Mouse (Mus musculus): ENCODE results near the gene Fam122a. TPM values are rescaled to one million over a fixed set of nuclear protein-coding genes. Genes with fewer than 3 reads are reported as not detected.

The Fam122a gene
- polyA plus RNA-seq, 1 experiment from 2014 or later: 50.0 TPM

DNA sequence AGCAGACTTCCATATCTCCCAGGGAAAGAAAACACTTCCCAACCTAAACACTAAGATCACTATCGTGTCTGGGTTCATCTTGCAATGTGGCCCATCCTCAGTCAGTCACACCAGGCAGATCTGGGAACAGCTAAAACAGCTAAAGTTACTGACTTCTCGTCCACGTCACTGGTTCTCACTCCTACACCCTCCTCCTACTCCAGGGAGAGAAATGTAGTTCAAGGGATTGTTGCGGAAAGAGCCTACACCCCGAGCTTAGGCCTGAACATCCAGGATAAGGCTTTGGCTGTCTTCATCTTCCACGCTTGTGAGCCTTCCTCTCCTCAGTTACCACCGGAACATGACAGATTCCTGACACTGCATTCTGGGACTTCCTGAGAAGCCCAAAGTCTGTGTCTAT lies 34.8 kb upstream of the Fam122a start:
- Histone ChIP-seq H3K27ac (no peak overlapping the region), H3K36me3 (no peaks in the 10 kb centered on the region), H3K27me3 (replicated peaks) (no peaks in the 10 kb centered on the region), H3K4me3 (replicated peaks) (no peak overlapping the region), H3K9me3 (no peaks in the 10 kb centered on the region), H3K9ac (no peak overlapping the region), H3K4me1 (replicated peaks) (peaks cover 6% of the 10 kb centered on the region), H3K4me2 (replicated peaks) (no peak overlapping the region)
- no peak for ATAC-seq
- WGBS: 88% methylated on average over 7 of the region's 7 CpGs

DNA sequence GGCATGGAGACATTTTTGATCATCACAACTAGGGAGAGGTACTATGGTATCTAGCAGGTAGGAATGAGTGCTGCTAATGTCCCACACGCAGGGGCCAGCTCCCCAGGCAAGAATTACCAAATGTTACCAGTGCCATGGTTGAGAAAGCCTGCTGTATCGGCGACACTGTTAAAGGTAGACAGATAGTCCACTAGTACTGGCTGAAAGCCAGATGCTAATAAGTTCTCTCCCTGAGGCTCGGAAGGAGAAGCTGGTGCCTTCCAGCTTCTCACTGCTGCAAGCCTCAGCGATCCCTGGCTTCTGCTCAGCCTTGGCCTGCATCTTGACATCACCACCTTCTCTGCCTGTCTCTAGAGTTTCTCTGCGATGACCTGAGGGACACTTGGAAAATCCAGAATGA lies 32.2 kb upstream of the Fam122a start:
- H3K36me3 ChIP-seq: no peaks in the 10 kb centered on the region
- no peaks in the 10 kb centered on the region for H3K27me3 ChIP-seq (replicated peaks)
- H3K4me2 ChIP-seq (replicated peaks): no peak overlapping the region
- ATAC-seq: no peak
- H3K9ac ChIP-seq: no peak overlapping the region
- H3K27ac ChIP-seq: no peak overlapping the region
- H3K4me3 ChIP-seq (replicated peaks): no peak overlapping the region
- no peaks in the 10 kb centered on the region for H3K9me3 ChIP-seq
- 85% methylated on average over 6 of the region's 6 CpGs for WGBS
- H3K4me1 ChIP-seq (replicated peaks): peaks cover 6% of the 10 kb centered on the region

GRCm38 (mm10) chr19:24508087-24508767 lies 31.1 kb upstream of the Fam122a start:
- 67% methylated on average over 13 of the region's 13 CpGs for WGBS
- no peaks in the 10 kb centered on the region for H3K36me3 ChIP-seq

GRCm38 (mm10) chr19:24502736-24503421 lies 25.7 kb upstream of the Fam122a start:
- no peaks in the 10 kb centered on the region for H3K27me3 ChIP-seq (replicated peaks)
- 84% methylated on average over 10 of the region's 10 CpGs for WGBS

More at GRCm38 (mm10) chr19:24508087-24508767, 31.1 kb upstream of the Fam122a start:
- H3K27me3 ChIP-seq (replicated peaks): no peaks in the 10 kb centered on the region
- no peak overlapping the region for H3K9ac ChIP-seq
- no peak for ATAC-seq
- H3K4me2 ChIP-seq (replicated peaks): no peak overlapping the region
- no peak overlapping the region for H3K27ac ChIP-seq
- no peak overlapping the region for H3K4me3 ChIP-seq (replicated peaks)
- H3K4me1 ChIP-seq (replicated peaks): 0 out of 2 replicates have a peak, but pooled peaks cover 2% of the 10 kb centered on the region
- H3K9me3 ChIP-seq: no peaks in the 10 kb centered on the region

GRCm38 (mm10) chr19:24501525-24501924 lies 24.4 kb upstream of the Fam122a start:
- Histone ChIP-seq H3K27me3 (replicated peaks) (no peaks in the 10 kb centered on the region), H3K9ac (no peak overlapping the region), H3K4me1 (replicated peaks) (no peaks in the 10 kb centered on the region), H3K36me3 (no peaks in the 10 kb centered on the region), H3K4me3 (replicated peaks) (no peak overlapping the region), H3K9me3 (no peaks in the 10 kb centered on the region), H3K27ac (no peak overlapping the region), H3K4me2 (replicated peaks) (no peak overlapping the region)
- ATAC-seq: no peak

More at GRCm38 (mm10) chr19:24502736-24503421, 25.7 kb upstream of the Fam122a start:
- Histone ChIP-seq H3K27ac (no peak overlapping the region), H3K4me2 (replicated peaks) (no peak overlapping the region), H3K9ac (no peak overlapping the region), H3K4me3 (replicated peaks) (no peak overlapping the region), H3K4me1 (replicated peaks) (no peaks in the 10 kb centered on the region), H3K36me3 (no peaks in the 10 kb centered on the region), H3K9me3 (no peaks in the 10 kb centered on the region)
- no peak for ATAC-seq

- WGBS: 68% methylated on average over 5 of the region's 5 CpGs
- H3K27me3 ChIP-seq (replicated peaks): no peaks in the 10 kb centered on the region
- ATAC-seq: no peak
Observed at GRCm38 (mm10) chr19:24500431-24500830, 23.3 kb upstream of the Fam122a start.

DNA sequence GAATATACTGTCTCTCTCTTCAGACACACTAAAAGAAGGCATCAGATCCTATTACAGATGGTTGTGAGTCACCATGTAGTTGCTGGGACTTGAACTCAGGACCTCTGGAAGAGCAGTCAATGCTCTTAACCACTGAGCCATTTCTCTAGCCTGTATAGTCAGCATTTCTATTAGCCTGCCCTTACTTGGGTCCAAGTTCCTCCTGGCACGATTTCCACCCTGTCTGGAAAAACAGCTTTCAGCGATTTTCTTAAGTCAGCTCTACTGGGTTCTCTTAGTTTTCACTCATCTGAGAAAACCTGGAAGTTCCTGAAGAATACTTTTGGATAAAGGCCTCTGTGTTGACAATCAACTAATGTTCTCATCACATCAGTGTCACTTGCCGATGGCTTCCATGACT lies 22.1 kb upstream of the Fam122a start:
- no peak overlapping the region for H3K4me3 ChIP-seq (replicated peaks)
- no peaks in the 10 kb centered on the region for H3K36me3 ChIP-seq
- no peak overlapping the region for H3K4me2 ChIP-seq (replicated peaks)
- H3K27me3 ChIP-seq (replicated peaks): no peaks in the 10 kb centered on the region
- H3K4me1 ChIP-seq (replicated peaks): no peaks in the 10 kb centered on the region
- ATAC-seq: no peak
- H3K27ac ChIP-seq: no peak overlapping the region
- no peak overlapping the region for H3K9ac ChIP-seq
- WGBS: 86% methylated on average over 3 of the region's 3 CpGs
- H3K9me3 ChIP-seq: no peaks in the 10 kb centered on the region

More at GRCm38 (mm10) chr19:24500431-24500830, 23.3 kb upstream of the Fam122a start:
- Histone ChIP-seq H3K4me1 (replicated peaks) (no peaks in the 10 kb centered on the region), H3K27ac (no peak overlapping the region), H3K9ac (no peak overlapping the region), H3K4me3 (replicated peaks) (no peak overlapping the region), H3K36me3 (no peaks in the 10 kb centered on the region), H3K9me3 (no peaks in the 10 kb centered on the region), H3K4me2 (replicated peaks) (no peak overlapping the region)

DNA sequence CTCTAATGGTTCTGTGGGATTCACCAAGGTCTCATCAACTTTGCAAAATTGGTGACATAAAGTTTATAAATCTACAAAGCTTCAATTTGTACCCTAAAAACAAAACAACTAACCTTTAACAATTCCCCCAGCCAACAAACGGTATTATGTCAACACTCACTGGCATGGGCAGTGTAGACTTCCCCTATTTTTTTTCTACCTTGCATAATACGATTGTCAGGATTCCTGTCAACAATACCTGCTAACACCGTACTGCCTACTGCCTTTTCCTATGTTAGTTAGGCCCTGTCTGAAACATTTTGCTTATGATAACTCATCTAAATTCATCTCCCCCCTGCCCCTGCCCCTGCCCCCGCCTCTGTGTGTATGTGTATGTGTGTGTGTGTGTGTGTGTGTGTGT lies 16.7 kb upstream of the Fam122a start:
- WGBS: 79% methylated on average over 4 of the region's 4 CpGs
- no peak for ATAC-seq
- no peak overlapping the region for H3K4me3 ChIP-seq (replicated peaks)

DNA sequence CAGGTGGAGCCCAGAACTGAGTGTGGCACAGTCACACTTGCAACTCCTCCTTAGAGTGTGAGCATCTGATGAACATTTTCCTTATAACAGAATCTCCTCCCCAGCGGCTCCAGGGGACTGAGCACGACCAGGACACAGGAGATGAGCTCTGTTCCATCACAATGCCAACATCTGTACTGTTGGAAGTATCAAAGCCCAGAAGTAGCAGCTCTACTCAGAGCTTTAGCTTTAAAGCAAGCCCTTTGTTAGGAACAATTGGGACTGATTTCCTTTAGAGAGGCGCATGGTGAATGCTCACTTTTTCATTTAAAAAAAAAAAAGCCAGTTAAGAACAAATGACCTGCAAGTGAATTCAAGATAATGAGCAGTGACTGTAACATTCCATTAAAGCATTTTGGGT lies 14.7 kb upstream of the Fam122a start:
- 68% methylated on average over 3 of the region's 3 CpGs for WGBS

More for the DNA sequence above, 16.7 kb upstream of the Fam122a start:
- Histone ChIP-seq H3K27me3 (replicated peaks) (no peaks in the 10 kb centered on the region), H3K9me3 (no peaks in the 10 kb centered on the region), H3K27ac (no peak overlapping the region), H3K9ac (no peak overlapping the region), H3K4me1 (replicated peaks) (no peaks in the 10 kb centered on the region), H3K4me2 (replicated peaks) (no peak overlapping the region), H3K36me3 (no peaks in the 10 kb centered on the region)

GRCm38 (mm10) chr19:24490275-24490674 lies 13.1 kb upstream of the Fam122a start:
- Histone ChIP-seq H3K4me3 (replicated peaks) (no peak overlapping the region), H3K27ac (no peak overlapping the region), H3K36me3 (no peaks in the 10 kb centered on the region), H3K9ac (no peak overlapping the region), H3K4me1 (replicated peaks) (no peaks in the 10 kb centered on the region), H3K4me2 (replicated peaks) (no peak overlapping the region), H3K9me3 (no peaks in the 10 kb centered on the region), H3K27me3 (replicated peaks) (no peaks in the 10 kb centered on the region)
- WGBS: 62% methylated on average over 5 of the region's 5 CpGs
- ATAC-seq: no peak

More for the DNA sequence above, 14.7 kb upstream of the Fam122a start:
- Histone ChIP-seq H3K27ac (no peak overlapping the region), H3K9ac (no peak overlapping the region), H3K27me3 (replicated peaks) (no peaks in the 10 kb centered on the region), H3K4me2 (replicated peaks) (no peak overlapping the region), H3K36me3 (no peaks in the 10 kb centered on the region), H3K4me3 (replicated peaks) (no peak overlapping the region), H3K9me3 (no peaks in the 10 kb centered on the region), H3K4me1 (replicated peaks) (no peaks in the 10 kb centered on the region)
- no peak for ATAC-seq

DNA sequence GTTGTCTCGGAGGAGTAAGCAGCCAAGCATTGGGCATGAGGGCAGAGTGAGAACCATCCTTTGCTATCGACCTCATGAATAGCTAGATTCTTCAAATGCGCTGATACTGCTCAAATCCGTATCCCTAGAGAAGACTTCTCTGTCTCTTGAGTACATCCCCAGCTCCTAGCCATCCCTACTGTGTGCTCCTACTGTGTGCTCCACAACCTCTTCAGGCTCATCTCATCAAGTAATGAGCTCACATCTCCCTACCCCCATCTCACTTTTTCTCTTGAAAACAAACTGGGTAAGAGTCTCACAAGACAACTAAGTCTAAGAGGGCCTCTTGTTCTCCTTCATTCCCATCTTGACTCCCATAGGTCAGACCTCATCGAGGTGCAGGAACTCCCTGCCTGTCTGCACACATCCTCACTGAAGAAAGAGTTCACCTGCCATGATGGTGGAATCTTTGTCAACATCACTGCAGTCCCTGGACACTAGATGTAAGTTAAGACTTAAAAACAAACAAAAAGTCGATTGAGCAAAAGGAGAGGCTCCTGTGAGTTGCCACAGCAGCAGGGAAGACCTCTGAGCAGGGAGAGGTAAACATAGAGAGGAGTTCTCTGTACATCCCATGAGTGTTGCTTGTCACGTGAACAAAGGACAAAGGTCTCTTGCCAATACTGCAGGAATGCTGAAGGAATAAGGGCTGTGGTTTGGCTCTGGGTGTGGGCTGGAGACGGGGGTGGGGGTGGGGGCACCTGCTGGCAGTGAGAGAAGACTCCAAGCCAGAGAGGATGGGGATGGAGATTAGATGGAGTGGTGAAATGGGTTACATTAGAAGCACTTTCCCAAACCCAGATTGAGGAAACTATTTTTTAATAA lies 9.5 kb upstream of the Fam122a start:
- 67% methylated on average over 8 of the region's 8 CpGs for WGBS
- H3K4me3 ChIP-seq (replicated peaks): no peak overlapping the region
- H3K27ac ChIP-seq: no peak overlapping the region
- H3K27me3 ChIP-seq (replicated peaks): no peaks in the 10 kb centered on the region
- H3K4me1 ChIP-seq (replicated peaks): no peaks in the 10 kb centered on the region
- H3K9me3 ChIP-seq: no peaks in the 10 kb centered on the region
- H3K9ac ChIP-seq: no peak overlapping the region
- no peaks in the 10 kb centered on the region for H3K36me3 ChIP-seq
- ATAC-seq: peak; percentile 94
- H3K4me2 ChIP-seq (replicated peaks): no peak overlapping the region

DNA sequence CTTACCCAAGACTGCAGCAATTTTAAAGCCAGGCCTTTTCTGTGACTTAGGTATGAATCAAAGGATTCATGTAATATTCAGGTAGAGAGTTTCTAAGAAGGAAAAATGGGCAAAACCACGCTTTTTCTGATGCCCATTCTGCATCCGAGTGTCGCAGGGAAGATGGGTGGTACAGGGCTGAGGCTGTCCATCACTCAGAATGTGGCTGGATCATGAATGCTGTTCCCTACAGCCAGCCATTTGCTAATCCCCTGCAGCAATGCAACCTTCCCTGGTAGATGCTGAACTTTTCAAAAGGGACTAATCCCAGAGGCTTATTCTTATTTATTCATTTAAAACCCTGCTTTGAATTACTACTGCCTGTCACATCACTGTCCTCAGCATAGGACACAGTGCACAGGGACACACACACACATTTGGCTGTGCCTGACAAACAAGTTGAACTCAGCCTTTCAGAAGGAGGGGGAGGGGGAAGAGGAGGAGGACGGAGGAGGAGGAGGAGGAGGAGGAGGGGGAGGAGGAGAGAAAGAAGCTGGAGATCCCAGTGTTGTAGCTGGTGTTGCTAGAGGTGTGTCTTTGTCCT lies 7.5 kb upstream of the Fam122a start:
- no peak overlapping the region for H3K9ac ChIP-seq
- H3K4me3 ChIP-seq (replicated peaks): no peak overlapping the region
- no peaks in the 10 kb centered on the region for H3K36me3 ChIP-seq
- no peaks in the 10 kb centered on the region for H3K27me3 ChIP-seq (replicated peaks)
- 59% methylated on average over 4 of the region's 4 CpGs for WGBS
- no peak overlapping the region for H3K4me2 ChIP-seq (replicated peaks)
- ATAC-seq: no peak
- H3K4me1 ChIP-seq (replicated peaks): no peaks in the 10 kb centered on the region
- H3K9me3 ChIP-seq: no peaks in the 10 kb centered on the region
- no peak overlapping the region for H3K27ac ChIP-seq
